Mouse (Mus musculus) adrenal gland, postnatal 25 days (tissue): ENCODE results near the gene Erbb2. TPM values are rescaled to one million over a fixed set of nuclear protein-coding genes. Genes with fewer than 3 reads are reported as not detected.
A peak's percentile ranks its signal among the peaks of the same experiment; 100 is the strongest.

Experiments used
- DNase-seq: peaks from one replicate; pipeline ENCODE4 v3.0.0; 2021; ENCODE audit warnings: mixed read lengths
- total RNA-seq: library from RNA; stranded (reverse); gene quantifications from 2 replicates; pipeline ENCODE4 v1.2.3, GENCODE M21; 2021

Gene Erbb2
- total RNA-seq, 1 experiment from 2014 or later: 6.2 TPM

DNA sequence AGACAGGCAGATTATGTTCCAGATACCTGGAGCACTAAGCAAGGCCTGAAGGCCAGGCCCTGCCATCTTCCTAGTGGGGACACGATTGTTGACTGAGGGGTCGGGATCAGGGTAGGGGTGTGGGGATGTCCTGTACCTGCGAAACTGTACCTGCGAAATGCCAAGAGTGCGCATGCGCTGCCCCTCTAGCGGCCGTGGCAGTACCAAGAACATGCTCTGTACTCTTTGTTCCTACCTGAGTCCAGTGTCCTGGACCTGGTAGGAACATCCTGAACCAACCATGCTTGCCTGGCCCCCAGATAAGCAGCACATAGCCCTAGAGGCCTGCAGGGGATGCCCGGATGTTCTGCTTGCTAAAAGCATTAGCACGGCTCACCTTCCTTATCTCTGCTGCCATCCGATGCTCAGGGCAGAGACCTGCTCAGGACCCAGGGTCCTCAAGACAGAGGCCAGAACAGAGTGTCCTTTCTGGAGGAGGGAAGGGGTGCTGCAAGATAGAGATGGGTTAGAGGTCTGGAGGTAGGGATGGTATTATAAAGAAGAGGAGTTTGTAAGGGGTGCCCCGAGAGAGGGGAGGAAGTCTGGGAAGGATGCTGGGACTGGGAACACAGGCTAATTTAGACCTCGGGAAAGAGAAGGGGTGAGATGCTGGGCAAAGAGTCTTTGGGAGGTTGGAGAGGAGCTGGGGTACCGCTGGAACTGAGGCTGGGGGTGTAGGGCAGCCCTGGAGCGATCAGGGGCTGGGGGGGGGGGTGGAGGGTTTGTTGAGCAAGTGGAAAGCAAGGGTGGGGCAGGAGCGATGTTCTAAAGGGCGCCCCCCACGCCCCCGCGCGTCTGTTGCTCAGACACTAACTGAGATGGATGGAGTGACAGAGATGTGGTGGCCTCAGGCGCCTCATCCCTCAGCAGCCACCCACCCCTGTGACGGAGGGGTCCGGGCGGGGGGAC is 26.4 kb upstream of the Erbb2 start, which contains the start of gene Pnmt:
TSS of gene Pnmt (plus strand) at position 813 of the 948 bp plus-strand sequence.
- no peak for DNase-seq

DNA sequence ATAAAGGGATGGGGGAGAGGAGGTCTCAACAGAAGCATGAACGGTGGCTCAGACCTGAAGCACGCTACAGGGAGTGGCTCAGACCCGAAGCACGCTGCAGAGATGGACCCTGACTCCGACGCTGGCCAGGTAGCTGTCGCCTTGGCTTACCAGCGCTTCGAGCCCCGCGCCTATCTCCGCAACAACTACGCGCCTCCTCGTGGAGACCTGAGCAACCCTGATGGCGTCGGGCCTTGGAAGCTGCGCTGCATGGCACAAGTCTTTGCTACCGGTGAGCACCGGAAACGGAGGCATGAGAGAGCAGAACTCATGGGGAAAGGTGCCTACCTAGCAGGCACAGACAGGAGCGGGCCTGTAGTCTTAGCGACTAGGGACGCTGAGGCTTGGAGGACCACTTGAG is 25.7 kb upstream of the Erbb2 start:
- DNase-seq: no peak

DNA sequence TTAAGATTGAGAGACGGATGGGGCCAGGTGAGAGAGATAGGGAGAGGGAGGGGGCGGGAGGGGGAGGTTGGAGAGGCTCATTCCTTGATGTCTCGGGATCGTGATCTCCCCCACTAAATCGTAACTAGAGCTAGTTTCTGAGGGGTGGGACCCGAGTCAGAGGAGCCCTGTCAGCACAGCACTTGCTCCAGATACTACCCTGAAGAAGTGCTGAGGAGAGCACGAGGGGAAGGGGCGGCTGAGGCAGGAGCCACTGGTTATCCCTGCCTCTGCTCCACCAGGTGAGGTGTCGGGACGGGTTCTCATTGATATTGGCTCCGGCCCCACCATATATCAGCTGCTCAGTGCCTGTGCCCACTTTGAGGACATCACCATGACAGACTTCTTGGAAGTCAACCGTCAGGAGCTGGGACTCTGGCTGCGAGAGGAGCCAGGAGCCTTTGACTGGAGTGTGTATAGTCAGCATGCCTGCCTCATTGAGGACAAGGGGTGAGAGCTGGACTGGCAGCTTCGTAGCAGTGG is 25.2 kb upstream of the Erbb2 start:
- no peak for DNase-seq

DNA sequence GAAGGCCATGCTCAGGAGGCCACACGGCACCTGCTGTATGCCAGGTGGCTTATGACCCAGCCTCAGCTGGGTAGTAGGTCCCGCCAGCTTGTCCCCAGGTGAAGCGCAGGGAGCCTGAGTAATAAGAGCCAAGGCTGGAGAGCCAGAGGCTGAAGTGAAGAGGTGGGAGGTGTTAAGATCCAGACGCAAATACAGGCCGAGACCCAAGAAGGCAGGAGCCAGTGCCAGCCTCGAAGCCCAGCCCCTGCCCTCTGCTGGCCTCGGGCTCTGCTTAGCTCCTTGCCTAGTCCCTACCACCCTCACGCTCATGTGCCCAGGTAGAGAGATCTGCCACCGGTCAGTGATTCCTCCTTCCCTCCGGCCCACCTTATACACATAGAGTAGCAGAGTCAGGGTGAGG is 24.0 kb upstream of the Erbb2 start:
- DNase-seq: no peak

DNA sequence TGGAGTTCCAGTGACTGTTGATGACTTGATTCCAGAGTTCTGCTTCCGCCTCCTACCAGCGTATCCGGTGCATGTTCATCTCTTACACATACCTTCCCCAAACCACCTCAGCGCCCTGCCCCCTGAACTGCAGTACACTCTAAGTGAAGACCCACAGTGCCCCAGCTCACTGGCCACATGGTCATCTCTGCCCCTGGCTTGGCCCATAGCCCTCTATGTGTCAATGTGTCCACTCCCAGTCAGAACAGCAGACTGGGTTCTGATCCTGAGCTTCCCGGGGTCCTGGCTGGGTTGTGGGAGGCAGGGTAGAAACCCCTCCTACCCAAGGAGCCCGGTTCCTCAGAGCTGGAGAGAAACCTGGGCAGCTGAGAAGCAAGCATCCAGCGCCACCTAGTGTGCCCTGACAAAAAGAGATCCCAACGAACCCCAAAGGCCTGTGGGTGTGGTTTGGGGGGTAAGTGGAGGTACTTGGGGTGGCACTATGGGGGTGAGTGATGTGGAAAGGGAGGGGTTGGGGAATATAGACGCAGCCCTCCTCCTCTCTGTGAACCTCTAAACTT is 23.0 kb upstream of the Erbb2 start:
- DNase-seq: peak; percentile 39

DNA sequence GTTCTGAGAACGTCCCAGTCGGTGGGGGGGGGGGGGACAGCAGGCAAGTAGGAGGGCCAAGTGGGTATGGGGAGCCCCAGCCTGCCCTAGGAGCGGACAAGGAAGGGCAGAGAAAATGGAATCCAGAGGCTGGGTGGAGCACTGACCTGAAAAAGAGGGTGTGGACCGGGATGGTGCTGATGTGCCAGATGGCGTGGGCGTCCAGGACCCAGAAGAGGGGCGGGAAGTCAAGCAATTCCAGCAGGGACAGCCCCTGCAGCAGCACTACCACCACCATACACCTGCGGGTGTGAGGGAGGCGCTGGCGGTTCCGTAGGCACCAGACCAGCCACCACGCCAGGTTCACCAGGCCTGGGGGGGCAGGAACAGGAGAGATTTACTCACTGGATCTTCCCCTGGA is 22.1 kb upstream of the Erbb2 start:
- DNase-seq: no peak

DNA sequence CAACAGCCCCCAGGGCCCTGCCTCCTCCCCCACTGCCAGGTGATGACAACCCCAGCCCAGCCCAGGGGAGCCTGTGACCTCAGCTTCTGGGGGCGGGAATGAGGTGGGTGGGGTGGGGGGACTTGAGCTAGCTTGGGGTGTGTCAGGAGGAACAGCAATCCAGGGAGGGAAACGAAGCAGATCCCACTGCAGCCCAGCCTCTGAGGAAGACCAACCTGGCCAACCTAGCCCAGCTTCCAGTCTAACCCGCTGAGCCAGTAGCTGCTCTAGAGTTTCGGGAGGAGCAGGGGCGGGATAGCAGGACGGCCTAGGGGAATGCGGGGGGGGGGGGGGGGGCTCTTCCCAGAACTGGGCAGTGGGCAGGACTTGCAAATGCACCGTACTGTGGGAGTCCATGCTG is 20.2 kb upstream of the Erbb2 start:
- DNase-seq: no peak

DNA sequence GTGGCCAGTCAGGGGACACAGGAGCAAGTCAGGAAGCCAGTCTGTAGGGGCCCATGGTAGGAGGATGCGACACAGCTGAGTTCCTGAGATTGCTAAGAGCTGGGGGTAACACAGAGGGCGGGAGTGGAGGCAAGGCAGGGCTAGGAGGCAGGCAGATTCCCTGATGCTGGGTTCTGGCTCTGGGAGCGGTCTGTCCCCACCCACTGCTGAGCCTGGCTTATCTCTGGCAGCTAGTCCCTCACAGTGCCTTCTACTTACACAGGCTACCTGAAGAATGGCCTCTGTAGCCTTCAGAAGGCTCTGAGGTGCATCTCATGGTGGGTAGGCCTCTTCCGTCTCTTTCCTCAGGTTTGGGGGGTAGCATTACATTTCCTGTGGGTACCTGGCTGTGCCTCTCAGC is 19.6 kb upstream of the Erbb2 start:
- DNase-seq: no peak

DNA sequence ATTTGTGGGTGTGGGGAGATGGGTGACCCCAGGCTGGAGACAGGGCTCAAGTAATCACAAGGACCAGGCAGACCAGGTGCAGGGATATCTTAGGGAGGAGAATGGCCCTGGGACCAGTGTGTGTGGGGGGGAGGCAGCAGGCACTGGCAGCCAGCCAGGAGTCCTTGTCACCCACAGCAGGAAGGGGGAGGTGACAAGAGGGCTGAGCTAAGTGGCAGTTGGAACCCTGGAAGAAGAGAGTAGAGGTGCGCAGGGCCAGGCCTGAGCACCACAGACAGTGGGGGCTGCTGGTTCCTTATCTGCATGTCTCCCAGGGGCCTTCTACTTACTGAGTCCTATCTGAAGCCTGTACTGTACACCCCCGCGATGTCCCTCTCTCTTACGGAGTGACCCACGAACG is 19.0 kb upstream of the Erbb2 start:
- peak; percentile 34 for DNase-seq

DNA sequence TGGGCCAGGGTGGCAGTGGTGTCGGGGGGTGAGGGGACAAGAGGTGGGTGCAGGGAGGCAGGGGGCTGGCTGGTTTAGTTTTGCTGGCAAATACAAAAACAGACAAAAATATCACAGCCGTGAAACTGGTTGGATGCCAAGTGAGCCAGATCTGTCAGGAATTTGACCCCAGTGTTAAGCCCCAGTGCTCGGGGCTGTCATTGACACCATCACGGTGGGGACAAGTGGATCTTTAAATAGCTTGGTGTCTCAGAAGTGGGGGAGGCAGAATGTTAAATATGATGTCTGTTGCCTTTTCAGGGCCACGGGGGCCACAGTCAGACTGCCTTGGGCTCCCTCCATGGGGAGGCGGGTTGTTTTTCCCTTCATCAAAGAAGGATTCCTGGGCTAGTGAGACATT is 18.0 kb upstream of the Erbb2 start:
- DNase-seq: no peak

DNA sequence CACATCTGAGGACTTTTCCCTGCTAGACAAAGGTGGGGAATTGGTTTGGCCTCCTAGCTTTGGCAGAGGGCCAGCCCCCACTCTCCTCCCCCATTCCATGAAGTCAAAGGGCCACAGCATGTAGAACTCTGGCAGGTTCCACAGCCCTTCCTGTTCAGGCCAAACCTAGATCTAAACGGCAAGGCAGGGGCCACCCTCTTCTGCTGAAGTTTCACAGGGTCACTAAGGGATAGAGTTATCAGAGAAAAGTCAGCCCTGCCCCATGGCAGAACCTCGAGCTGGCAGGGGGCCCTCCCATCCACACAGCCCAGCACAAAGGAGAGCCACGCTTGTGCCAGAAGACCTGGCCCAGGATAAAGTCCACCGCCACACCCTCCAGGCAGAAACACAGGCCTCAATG is 17.2 kb upstream of the Erbb2 start:
- DNase-seq: no peak

DNA sequence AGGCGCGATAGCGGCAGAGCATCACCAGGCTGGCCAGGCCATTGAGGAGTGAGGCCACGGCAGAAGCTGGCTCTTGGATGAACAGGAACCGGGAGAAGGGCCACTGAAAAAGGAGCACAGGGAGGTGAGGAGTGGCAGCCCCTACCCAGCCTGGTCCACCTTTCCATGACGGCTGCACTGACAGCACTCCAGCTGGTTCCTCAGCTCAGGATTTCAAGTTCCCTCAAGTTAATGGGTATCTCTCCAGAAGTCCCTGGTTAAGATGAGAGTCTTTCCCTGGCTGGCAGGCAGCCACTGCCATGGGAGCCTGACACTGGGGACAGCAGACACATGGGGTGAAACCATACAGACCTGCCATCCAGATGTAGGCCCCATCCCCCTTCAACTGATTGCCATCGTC is 14.3 kb upstream of the Erbb2 start:
- DNase-seq: no peak

DNA sequence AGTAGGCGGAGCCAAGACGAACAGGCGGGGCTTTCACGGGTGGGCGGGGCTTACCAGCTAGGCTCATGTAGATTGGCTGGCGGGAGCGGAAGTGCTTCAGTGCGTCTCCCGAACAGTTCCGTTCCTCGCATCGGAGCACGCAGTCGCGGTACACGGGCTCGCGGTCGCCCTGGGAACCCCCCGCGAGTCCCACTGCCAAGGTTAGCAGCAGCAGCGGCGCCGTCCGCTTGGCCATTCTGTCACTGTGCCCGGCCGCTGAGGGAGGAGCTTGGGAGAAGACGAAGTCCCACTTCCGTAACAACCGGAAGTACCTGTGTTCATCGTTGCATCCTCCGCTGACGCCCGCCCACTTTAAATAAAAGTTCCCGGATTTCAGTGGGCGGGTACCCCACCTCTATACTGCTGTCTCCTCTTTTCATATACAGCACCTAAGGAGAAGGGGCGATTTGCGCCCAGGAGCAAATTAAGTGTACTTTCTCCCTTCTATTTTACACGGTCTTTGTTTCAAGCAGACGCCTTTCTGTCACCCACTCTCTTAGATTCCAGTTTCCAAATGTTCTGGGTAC is 12.0 kb upstream of the Erbb2 start, which contains the start of gene Pgap3:
TSS of gene Pgap3 (minus strand) at position 330 of the 566 bp plus-strand sequence.
- peak; percentile 83 for DNase-seq

DNA sequence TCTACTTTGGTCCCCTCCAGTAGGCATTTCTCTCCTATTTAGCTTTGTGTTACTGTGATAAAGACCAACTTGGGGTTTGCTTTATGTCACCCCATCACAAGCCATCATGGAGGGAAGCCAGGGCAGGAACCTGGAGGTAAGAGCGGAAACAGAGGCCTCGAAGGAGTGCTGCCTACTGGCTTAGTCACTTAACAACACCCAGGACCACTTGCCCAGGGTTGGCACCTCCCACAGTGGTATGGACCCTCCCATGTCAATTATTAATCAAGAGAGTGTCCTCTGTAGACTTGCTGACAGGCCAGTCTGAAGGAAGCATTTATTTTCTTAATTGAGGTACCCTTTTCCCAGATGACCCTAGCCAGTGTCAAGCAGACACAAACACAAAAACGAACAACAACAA is 11.5 kb upstream of the Erbb2 start:
- no peak for DNase-seq

DNA sequence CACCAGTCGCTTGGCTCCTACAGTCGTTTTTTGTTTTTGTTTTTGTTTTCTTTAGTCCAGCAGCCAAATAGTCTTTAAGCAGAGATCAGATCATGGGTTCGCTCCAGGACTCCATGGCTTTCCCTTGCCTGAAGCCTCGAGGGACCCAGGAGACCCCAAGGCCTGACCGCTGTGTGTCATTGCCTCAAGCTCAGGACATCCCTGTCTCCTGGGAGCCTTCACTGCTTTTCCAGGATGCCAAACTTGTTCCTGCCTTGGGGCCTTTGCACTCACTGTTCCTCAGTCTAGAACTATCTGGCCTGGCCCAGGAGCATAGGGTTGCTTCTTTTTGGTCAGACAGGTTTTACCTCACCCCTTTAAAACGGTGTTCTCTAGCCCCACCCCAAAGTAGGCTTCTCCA is 5.6 kb upstream of the Erbb2 start:
- no peak for DNase-seq

DNA sequence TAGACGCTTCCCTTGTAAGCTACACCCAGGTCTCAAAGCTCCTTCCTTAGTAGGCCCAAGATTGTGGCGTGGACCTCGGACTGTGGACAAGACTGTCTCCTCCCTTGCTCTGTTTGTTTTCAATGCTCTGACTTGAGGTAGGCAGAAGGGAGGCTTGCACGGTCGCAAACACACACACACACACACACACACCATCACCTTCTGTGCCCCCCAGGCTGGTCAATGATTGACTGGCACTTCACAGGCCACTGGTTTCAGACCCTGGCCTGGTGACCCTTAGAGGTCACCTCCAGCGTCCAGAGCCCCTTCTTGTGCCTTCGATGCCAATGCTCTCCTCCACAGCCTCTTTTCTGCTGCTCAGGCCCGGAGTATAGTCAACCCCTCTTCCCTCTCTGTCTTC is 3.4 kb upstream of the Erbb2 start:
- no peak for DNase-seq

DNA sequence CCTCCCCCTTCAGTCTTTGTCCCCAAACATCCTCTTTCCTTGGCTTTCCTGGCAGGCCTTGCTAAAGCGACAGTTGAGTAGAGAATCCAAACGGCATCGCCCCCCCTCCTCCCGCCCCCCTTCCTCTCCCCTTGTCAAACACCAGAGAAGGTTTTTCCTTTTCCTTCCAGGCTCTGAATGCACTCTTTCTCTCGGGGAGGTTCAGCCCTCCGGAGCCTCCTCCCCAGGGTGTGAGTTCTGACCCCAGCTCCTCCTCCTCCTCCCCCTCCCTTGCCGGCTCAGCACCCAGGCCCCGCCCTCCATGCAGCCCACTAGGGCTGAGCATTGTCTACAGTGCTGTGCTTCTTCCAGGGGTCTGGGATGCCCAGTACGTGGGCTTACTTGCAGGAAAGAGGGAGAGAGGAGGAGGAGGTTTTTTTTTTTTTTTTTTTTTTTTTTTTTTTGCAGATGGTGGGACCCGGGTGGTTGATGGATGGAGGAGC is 2.9 kb upstream of the Erbb2 start:
- DNase-seq: no peak

DNA sequence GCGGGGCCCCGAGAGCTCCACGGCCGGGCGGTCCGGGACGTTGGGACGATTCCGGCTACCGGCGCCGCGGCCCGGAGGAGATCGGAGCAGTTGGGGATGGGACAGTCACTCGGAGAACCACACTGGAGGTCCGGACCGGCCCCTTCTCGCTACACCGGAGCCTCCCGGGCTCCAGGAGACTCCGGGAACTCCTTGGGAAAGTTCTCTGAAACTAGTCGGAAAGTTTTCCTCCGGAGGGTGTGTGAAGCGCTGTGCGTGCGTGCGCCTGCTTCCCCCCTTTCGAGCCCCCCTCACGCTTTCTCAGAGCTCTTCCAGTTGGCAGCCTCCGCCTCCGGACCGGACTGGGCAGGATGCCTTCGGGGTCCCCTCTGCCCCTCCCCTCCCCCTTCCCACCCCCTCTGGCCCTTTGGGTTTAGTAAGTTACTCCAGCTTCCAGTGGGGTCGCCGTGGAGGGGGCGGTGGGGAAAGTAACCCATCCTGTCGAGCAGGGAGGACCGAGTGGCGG is 579 bp downstream of the Erbb2 start:
- no peak for DNase-seq

DNA sequence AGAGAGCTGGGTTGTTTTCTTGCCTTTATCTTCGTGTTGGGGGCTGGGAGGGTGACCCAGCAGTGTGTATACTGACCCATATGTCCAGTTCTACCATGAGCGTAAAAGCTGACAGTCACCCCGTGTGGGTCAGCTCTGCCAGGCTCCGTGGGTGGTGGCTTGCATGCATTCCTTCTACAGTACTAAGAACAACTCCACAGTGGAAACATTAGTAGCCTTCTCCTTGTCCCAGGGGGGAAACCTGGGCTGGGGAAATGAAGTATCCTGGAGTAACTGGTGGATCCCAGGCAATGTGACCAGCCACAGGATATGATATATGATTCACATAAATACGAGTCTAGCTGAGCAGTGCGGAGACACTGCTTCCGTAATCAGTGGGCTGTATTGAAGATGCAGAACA is 1.5 kb downstream of the Erbb2 start:
- DNase-seq: no peak

DNA sequence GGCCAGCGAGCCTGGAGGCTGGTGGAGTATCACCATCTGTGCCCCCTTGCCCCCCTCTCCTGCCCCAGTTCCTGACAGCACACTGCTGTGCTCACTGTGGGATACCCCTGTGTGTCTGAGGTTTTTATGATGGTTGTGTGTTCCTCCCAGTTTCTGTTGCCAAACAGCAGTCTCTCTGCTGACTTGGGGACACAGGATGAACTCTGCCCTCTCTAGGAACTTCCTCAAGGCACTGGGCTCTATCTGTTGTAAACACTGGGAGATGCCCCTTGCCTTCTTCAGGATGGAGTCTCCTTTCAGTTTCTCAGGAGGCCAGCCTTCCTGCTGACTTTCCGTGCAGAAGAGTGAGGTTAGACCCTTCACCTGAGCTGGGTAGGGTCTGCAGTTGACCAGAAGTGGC is 1.9 kb downstream of the Erbb2 start:
- no peak for DNase-seq

DNA sequence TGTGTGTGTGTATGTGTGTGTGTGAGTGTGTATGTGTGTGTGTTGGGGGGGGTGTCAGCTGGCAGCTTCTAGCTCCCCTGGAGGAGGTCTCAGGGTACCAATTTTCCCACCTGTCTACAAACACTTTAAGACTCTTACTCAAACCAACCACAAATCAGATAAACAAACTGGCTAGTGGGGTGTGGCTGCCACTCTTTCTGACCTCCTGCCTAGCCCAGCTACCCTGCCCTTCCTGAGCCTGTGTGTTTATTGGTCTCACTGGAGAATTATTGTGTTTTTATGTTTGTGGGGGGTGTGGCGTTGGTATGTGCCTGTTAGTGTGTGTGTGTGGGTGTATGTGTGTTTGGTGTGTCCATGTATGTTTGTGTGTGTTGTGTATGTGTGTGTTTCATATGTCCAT is 4.8 kb downstream of the Erbb2 start:
- DNase-seq: no peak

DNA sequence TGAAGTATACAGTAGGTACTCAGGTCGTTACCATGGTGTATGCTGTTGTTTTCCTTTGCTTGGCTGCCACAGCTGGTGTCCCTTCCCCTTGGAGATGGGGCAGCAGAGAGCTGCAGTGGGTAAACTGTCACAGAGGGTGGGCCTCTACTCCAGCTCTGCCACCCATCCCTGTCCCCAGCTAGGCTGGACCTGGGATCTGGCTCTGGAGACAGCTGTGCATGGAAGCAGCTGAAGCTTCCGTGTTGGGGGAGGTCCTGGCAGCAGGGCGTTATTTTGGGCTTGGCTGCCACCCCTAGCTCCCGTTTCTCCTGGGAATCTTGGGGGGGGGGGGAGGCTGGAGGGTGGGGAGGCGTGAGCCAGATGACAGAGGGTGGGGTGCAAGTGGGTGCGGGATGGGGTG is 6.0 kb downstream of the Erbb2 start:
- DNase-seq: no peak
